22 mouse cellular contexts compared by ENCODE assay signal in genomic region chr3:125052852-125053251, GRCm38 (mm10).
DNase-seq lines count a peak whose midpoint lies in the region; ATAC-seq and TF ChIP-seq lines count a peak whose summit lies in the region.
"Had no signal": no experiment of that assay in that cellular context is flagged by ENCODE, and none has a peak within 500 bp of the region (broad histone marks: within the 10 kb centered on the region; RNA-seq: fewer than 3 reads in every experiment).

No protein-coding gene starts in this region.

- H3K4me2 ChIP-seq in midbrain, embryonic 11.5 days = no peak overlapping the region
- no peak overlapping the region for H3K4me2 ChIP-seq in midbrain, embryonic 13.5 days (replicated peaks)
- no peak overlapping the region for H3K4me2 ChIP-seq in midbrain, postnatal 0 days (ENCODE audit: low read depth, low read length, poor library complexity, severe bottlenecking)
- H3K4me2 ChIP-seq: embryonic facial prominence, embryonic 15.5 days; hindbrain, embryonic 13.5 days had no signal

- peak; percentile 48; the same call in 1 of the 2 replicates for ATAC-seq in midbrain, embryonic 11.5 days (ENCODE audit: low FRiP score)
- ATAC-seq in midbrain, embryonic 13.5 days = peak; percentile 53; the same call in 1 of the 2 replicates
- no peak for ATAC-seq in midbrain, postnatal 0 days (ENCODE audit: low FRiP score)
- ATAC-seq: CD4-positive, CD25-positive, alpha-beta regulatory T cell, adult 4 months; hindbrain, postnatal 0 days had no signal

- TF ChIP-seq CTCF in midbrain, postnatal 0 days (IDR thresholded peaks at IDR 0.05) = no peak

- no peaks in the 10 kb centered on the region; the same call in 1 of the 2 replicates for H3K4me1 ChIP-seq in midbrain, embryonic 11.5 days (ENCODE audit: control insufficient read depth, insufficient read depth, low read length)
- no peaks in the 10 kb centered on the region for H3K4me1 ChIP-seq in midbrain, embryonic 10.5 days
- peaks cover 4% of the 10 kb centered on the region; the same call in 1 of the 2 replicates for H3K4me1 ChIP-seq in midbrain, embryonic 13.5 days (replicated peaks)
- no peaks in the 10 kb centered on the region for H3K4me1 ChIP-seq in midbrain, postnatal 0 days (ENCODE audit: insufficient read depth, low read length)
- H3K4me1 ChIP-seq: embryonic facial prominence, embryonic 15.5 days; heart, embryonic 10.5 days; hindbrain, embryonic 13.5 days had no signal

- H3K36me3 ChIP-seq in midbrain, embryonic 11.5 days (ENCODE audit: control insufficient read depth, insufficient read depth, low read length) = no peaks in the 10 kb centered on the region
- H3K36me3 ChIP-seq in midbrain, embryonic 10.5 days = no peaks in the 10 kb centered on the region
- H3K36me3 ChIP-seq in midbrain, embryonic 13.5 days = no peaks in the 10 kb centered on the region
- no peaks in the 10 kb centered on the region for H3K36me3 ChIP-seq in midbrain, postnatal 0 days (ENCODE audit: insufficient read depth, low read length)
- H3K36me3 ChIP-seq: embryonic facial prominence, embryonic 15.5 days; G1E; heart, embryonic 10.5 days; hindbrain, embryonic 13.5 days had no signal

- WGBS in midbrain, embryonic 11.5 days = 40% methylated on average over 3 of the region's 3 CpGs
- 55% methylated on average over 3 of the region's 3 CpGs for WGBS in midbrain, embryonic 10.5 days
- WGBS in midbrain, embryonic 13.5 days = 24% methylated on average over 3 of the region's 3 CpGs
- WGBS in midbrain, postnatal 0 days = 15% methylated on average over 3 of the region's 3 CpGs

- H3K9me3 ChIP-seq in midbrain, embryonic 11.5 days (ENCODE audit: control insufficient read depth, low read length) = no peaks in the 10 kb centered on the region
- no peaks in the 10 kb centered on the region for H3K9me3 ChIP-seq in midbrain, embryonic 10.5 days (replicated peaks)
- no peaks in the 10 kb centered on the region for H3K9me3 ChIP-seq in midbrain, embryonic 13.5 days
- no peaks in the 10 kb centered on the region for H3K9me3 ChIP-seq in midbrain, postnatal 0 days (ENCODE audit: low read length)
- H3K9me3 ChIP-seq: embryonic facial prominence, embryonic 15.5 days; G1E; heart, embryonic 10.5 days; hindbrain, embryonic 13.5 days had no signal

- no peak overlapping the region for H3K4me3 ChIP-seq in midbrain, embryonic 11.5 days (ENCODE audit: low read depth, low read length)
- no peak overlapping the region for H3K4me3 ChIP-seq in midbrain, embryonic 10.5 days
- H3K4me3 ChIP-seq in midbrain, embryonic 13.5 days (replicated peaks) = no peak overlapping the region
- H3K4me3 ChIP-seq in midbrain, postnatal 0 days (ENCODE audit: low read depth, low read length) = no peak overlapping the region
- H3K4me3 ChIP-seq: embryonic facial prominence, embryonic 15.5 days; erythroblast, embryonic 14.5 days; heart, embryonic 10.5 days; hindbrain, embryonic 13.5 days had no signal

- no peak overlapping the region for H3K27ac ChIP-seq in midbrain, embryonic 11.5 days (ENCODE audit: low read depth, low read length)
- H3K27ac ChIP-seq in midbrain, embryonic 10.5 days (replicated peaks) = no peak overlapping the region
- H3K27ac ChIP-seq in midbrain, embryonic 13.5 days = no peak overlapping the region
- no peak overlapping the region for H3K27ac ChIP-seq in midbrain, postnatal 0 days (ENCODE audit: low read depth, low read length)
- H3K27ac ChIP-seq: embryonic facial prominence, embryonic 15.5 days; heart, embryonic 10.5 days; hindbrain, embryonic 13.5 days; hindbrain, postnatal 0 days had no signal

- peak; percentile 14 to 23 for DNase-seq in cerebellum, postnatal 10 days
- DNase-seq in cerebellum, adult 9-10 months = no peak
- DNase-seq in midbrain, embryonic 11.5 days (ENCODE audit: low spot score, missing footprints) = no peak
- DNase-seq in midbrain, embryonic 10.5 days (ENCODE audit: low spot score) = no peak
- DNase-seq in midbrain, postnatal 0 days (ENCODE audit: low spot score) = peak; percentile 3
- no peak for DNase-seq in heart, postnatal 25 days (ENCODE audit: low spot score)
- no peak for DNase-seq in layer of hippocampus, postnatal 14 days (ENCODE audit: low spot score in 2 of 2)
- DNase-seq: adrenal gland, adult 8-10 months; B cell, adult 2 months; cerebellum, adult 11-12 months; cerebellum, adult 9-11 months; gastrocnemius, postnatal 10 days; heart, adult 18-20 months; heart, postnatal 10 days had no signal

- intact Hi-C loops in heart, postnatal 25 days (cut with DNase I) = no loop called here

- no peaks in the 10 kb centered on the region for H3K27me3 ChIP-seq in midbrain, embryonic 11.5 days (ENCODE audit: control insufficient read depth, insufficient read depth, low read length)
- H3K27me3 ChIP-seq in midbrain, embryonic 10.5 days (ENCODE audit: low read depth, poor library complexity, severe bottlenecking) = no peaks in the 10 kb centered on the region
- no peaks in the 10 kb centered on the region for H3K27me3 ChIP-seq in midbrain, embryonic 13.5 days
- H3K27me3 ChIP-seq in midbrain, postnatal 0 days (ENCODE audit: insufficient read depth, low read length) = no peaks in the 10 kb centered on the region
- H3K27me3 ChIP-seq: embryonic facial prominence, embryonic 15.5 days; hindbrain, embryonic 13.5 days had no signal

- H3K9ac ChIP-seq in midbrain, embryonic 11.5 days (ENCODE audit: low read length) = no peak overlapping the region
- no peak overlapping the region for H3K9ac ChIP-seq in midbrain, embryonic 13.5 days (replicated peaks)
- no peak overlapping the region for H3K9ac ChIP-seq in midbrain, postnatal 0 days (replicated peaks; ENCODE audit: low read length, poor library complexity, severe bottlenecking)
- H3K9ac ChIP-seq: embryonic facial prominence, embryonic 15.5 days; hindbrain, embryonic 13.5 days had no signal

Comparison
In these comparisons a context has a peak if more than half of its experiments do, and no peak if none do; other contexts are left out.
1. DNase-seq: peak in cerebellum, postnatal 10 days (2 of 2) and midbrain, postnatal 0 days (single experiment); none in cerebellum, adult 9-10 months (single experiment), midbrain, embryonic 11.5 days (single experiment), midbrain, embryonic 10.5 days (single experiment), heart, postnatal 25 days (single experiment) and layer of hippocampus, postnatal 14 days (0 of 2).